ENCODE assay signal across 16 mouse cellular contexts in genomic region chr16:63229135-63229534, GRCm38 (mm10).
DNase-seq lines count a peak whose midpoint lies in the region; ATAC-seq and TF ChIP-seq lines count a peak whose summit lies in the region.
"Had no signal": no experiment of that assay in that cellular context is flagged by ENCODE, and none has a peak within 500 bp of the region (broad histone marks: within the 10 kb centered on the region; RNA-seq: fewer than 3 reads in every experiment).

No protein-coding gene starts in this region.

- TF ChIP-seq CTCF in hindbrain, postnatal 0 days (IDR thresholded peaks at IDR 0.05; ENCODE audit: low read depth), result peak; percentile 36

- no peak overlapping the region for H3K27ac ChIP-seq in hindbrain, postnatal 0 days
- no peak overlapping the region for H3K27ac ChIP-seq in hindbrain, embryonic 12.5 days
- no peak overlapping the region for H3K27ac ChIP-seq in midbrain, embryonic 14.5 days (replicated peaks; ENCODE audit: low read depth, low read length)
- H3K27ac ChIP-seq in midbrain, embryonic 13.5 days, result no peak overlapping the region
- H3K27ac ChIP-seq: heart, embryonic 13.5 days; liver, embryonic 15.5 days had no signal

- H3K9ac ChIP-seq in hindbrain, postnatal 0 days (replicated peaks; ENCODE audit: low read length), result no peak overlapping the region
- H3K9ac ChIP-seq in hindbrain, embryonic 12.5 days, result no peak overlapping the region
- no peak overlapping the region for H3K9ac ChIP-seq in midbrain, embryonic 14.5 days (replicated peaks; ENCODE audit: low read length)
- no peak overlapping the region for H3K9ac ChIP-seq in midbrain, embryonic 13.5 days (replicated peaks)
- H3K9ac ChIP-seq: heart, embryonic 13.5 days; liver, embryonic 15.5 days had no signal

- no peak for ATAC-seq in cerebellum, adult (ENCODE audit: insufficient number of reproducible peaks, low FRiP score, low TSS enrichment)
- no peak for ATAC-seq in hindbrain, postnatal 0 days
- ATAC-seq in hindbrain, embryonic 12.5 days (ENCODE audit: low FRiP score), result no peak
- no peak for ATAC-seq in midbrain, embryonic 14.5 days (ENCODE audit: low FRiP score, low TSS enrichment)
- ATAC-seq in midbrain, embryonic 13.5 days, result no peak
- ATAC-seq: inflammation-experienced regulatory T-cells, adult 6 months had no signal

- no peaks in the 10 kb centered on the region for H3K4me1 ChIP-seq in hindbrain, postnatal 0 days (ENCODE audit: insufficient read depth, low read length)
- H3K4me1 ChIP-seq in hindbrain, embryonic 12.5 days, result no peaks in the 10 kb centered on the region
- no peaks in the 10 kb centered on the region for H3K4me1 ChIP-seq in midbrain, embryonic 14.5 days (ENCODE audit: control insufficient read depth, insufficient read depth, low read length)
- no peaks in the 10 kb centered on the region for H3K4me1 ChIP-seq in midbrain, embryonic 13.5 days (replicated peaks)
- H3K4me1 ChIP-seq: heart, embryonic 13.5 days; liver, embryonic 15.5 days had no signal

- H3K27me3 ChIP-seq in hindbrain, postnatal 0 days (ENCODE audit: insufficient read depth, low read length), result no peaks in the 10 kb centered on the region
- no peaks in the 10 kb centered on the region for H3K27me3 ChIP-seq in hindbrain, embryonic 12.5 days
- H3K27me3 ChIP-seq in midbrain, embryonic 14.5 days (ENCODE audit: control insufficient read depth, insufficient read depth, low read length), result no peaks in the 10 kb centered on the region
- no peaks in the 10 kb centered on the region for H3K27me3 ChIP-seq in midbrain, embryonic 13.5 days
- H3K27me3 ChIP-seq: heart, embryonic 13.5 days; liver, embryonic 15.5 days had no signal

- no peak overlapping the region for H3K4me3 ChIP-seq in hindbrain, postnatal 0 days (ENCODE audit: low read length)
- H3K4me3 ChIP-seq in hindbrain, embryonic 12.5 days, result no peak overlapping the region
- no peak overlapping the region for H3K4me3 ChIP-seq in midbrain, embryonic 14.5 days (replicated peaks; ENCODE audit: low read depth, low read length)
- H3K4me3 ChIP-seq in midbrain, embryonic 13.5 days (replicated peaks), result no peak overlapping the region
- H3K4me3 ChIP-seq: heart, embryonic 13.5 days; liver, embryonic 15.5 days had no signal

- no peaks in the 10 kb centered on the region for H3K9me3 ChIP-seq in hindbrain, postnatal 0 days (ENCODE audit: low read length)
- H3K9me3 ChIP-seq in hindbrain, embryonic 12.5 days (replicated peaks), result no peaks in the 10 kb centered on the region
- no peaks in the 10 kb centered on the region for H3K9me3 ChIP-seq in midbrain, embryonic 14.5 days (ENCODE audit: control insufficient read depth, low read length)
- H3K9me3 ChIP-seq in midbrain, embryonic 13.5 days, result no peaks in the 10 kb centered on the region
- H3K9me3 ChIP-seq: heart, embryonic 13.5 days; liver, embryonic 15.5 days had no signal

- 50% methylated on average over 1 of the region's 1 CpGs for WGBS in hindbrain, postnatal 0 days
- WGBS in hindbrain, embryonic 12.5 days, result 31% methylated on average over 1 of the region's 1 CpGs
- WGBS in midbrain, embryonic 14.5 days, result 48% methylated on average over 1 of the region's 1 CpGs
- WGBS in midbrain, embryonic 13.5 days, result 42% methylated on average over 1 of the region's 1 CpGs

- H3K4me2 ChIP-seq in hindbrain, postnatal 0 days (ENCODE audit: low read depth, low read length), result no peak overlapping the region
- no peak overlapping the region for H3K4me2 ChIP-seq in hindbrain, embryonic 12.5 days (replicated peaks)
- no peak overlapping the region for H3K4me2 ChIP-seq in midbrain, embryonic 14.5 days (ENCODE audit: low read length)
- H3K4me2 ChIP-seq in midbrain, embryonic 13.5 days (replicated peaks), result no peak overlapping the region
- H3K4me2 ChIP-seq: heart, embryonic 13.5 days; liver, embryonic 15.5 days; midbrain, embryonic 11.5 days had no signal

- H3K36me3 ChIP-seq in hindbrain, postnatal 0 days (ENCODE audit: insufficient read depth, low read length), result no peaks in the 10 kb centered on the region
- H3K36me3 ChIP-seq in hindbrain, embryonic 12.5 days, result no peaks in the 10 kb centered on the region
- H3K36me3 ChIP-seq in midbrain, embryonic 14.5 days (ENCODE audit: control insufficient read depth, insufficient read depth, low read length), result no peaks in the 10 kb centered on the region
- H3K36me3 ChIP-seq in midbrain, embryonic 13.5 days, result no peaks in the 10 kb centered on the region
- H3K36me3 ChIP-seq: heart, embryonic 13.5 days; liver, embryonic 15.5 days had no signal

- DNase-seq in cerebellum, postnatal 10 days, result peak; percentile 13 to 16
- peak; percentile 31 for DNase-seq in hindbrain, postnatal 0 days (ENCODE audit: low spot score)
- peak; percentile 24 for DNase-seq in midbrain, embryonic 14.5 days
- peak; percentile 13 for DNase-seq in forelimb bud, embryonic 11.5 days (ENCODE audit: low read depth, low spot score)
- DNase-seq in neural tube, embryonic 10.5 days (ENCODE audit: extremely low spot score, low spot score), result no peak
- DNase-seq: adrenal gland, postnatal 25 days; cerebellum, postnatal 36 days; gastrocnemius, postnatal 36 days; lung, postnatal 4 days had no signal
